Mouse (Mus musculus): ENCODE measurements around the gene Tmem101. TPM values are rescaled to one million over a fixed set of nuclear protein-coding genes. Genes with fewer than 3 reads are reported as not detected.

Tmem101 gene
- polyA plus RNA-seq, 1 experiment from 2014 or later: 33.3 TPM

- no peak overlapping the region for H3K27ac ChIP-seq (ENCODE audit: low read length)
- under 1% methylated on average over 5 of the region's 5 CpGs for WGBS
- no peak overlapping the region for H3K9ac ChIP-seq (ENCODE audit: low read length)
- H3K4me1 ChIP-seq (replicated peaks; ENCODE audit: control insufficient read depth, insufficient read depth, low read length): peaks cover 4% of the 10 kb centered on the region; the same call in 1 of the 2 replicates
- H3K36me3 ChIP-seq (ENCODE audit: control insufficient read depth, insufficient read depth, low read length): no peaks in the 10 kb centered on the region
- H3K9me3 ChIP-seq (ENCODE audit: control insufficient read depth, low read length): no peaks in the 10 kb centered on the region
- no peak overlapping the region for H3K4me3 ChIP-seq (ENCODE audit: low read length)
- ATAC-seq (ENCODE audit: low read depth): no peak
- H3K27me3 ChIP-seq (ENCODE audit: control insufficient read depth, insufficient read depth, low read depth, low read length): peaks cover 24% of the 10 kb centered on the region
- no peak overlapping the region for H3K4me2 ChIP-seq (ENCODE audit: low read depth, low read length)
These were observed 15.7 kb downstream of the Tmem101 start for GRCm38 (mm10) chr11:102140508-102140907.

GRCm38 (mm10) chr11:102138447-102138740 is 17.8 kb downstream of the Tmem101 start:
- peak; percentile 59; the same call in 1 of the 2 replicates for ATAC-seq (ENCODE audit: low read depth)
- Histone ChIP-seq H3K27me3 (ENCODE audit: control insufficient read depth, insufficient read depth, low read depth, low read length) (peaks cover 7% of the 10 kb centered on the region), H3K4me2 (ENCODE audit: low read depth, low read length) (peak overlapping the region; percentile 57), H3K36me3 (ENCODE audit: control insufficient read depth, insufficient read depth, low read length) (no peaks in the 10 kb centered on the region), H3K9me3 (ENCODE audit: control insufficient read depth, low read length) (no peaks in the 10 kb centered on the region), H3K4me3 (ENCODE audit: low read length) (peak overlapping the region; percentile 30), H3K4me1 (replicated peaks; ENCODE audit: control insufficient read depth, insufficient read depth, low read length) (no peaks in the 10 kb centered on the region; the same call in 1 of the 2 replicates), H3K27ac (ENCODE audit: low read length) (no peak overlapping the region), H3K9ac (ENCODE audit: low read length) (0 out of 2 replicates have a peak overlapping the region, but pooled peaks have one; percentile 44)
- WGBS: 0% methylated on average over 18 of the region's 18 CpGs

- Histone ChIP-seq H3K4me2 (ENCODE audit: low read depth, low read length) (peak overlapping the region; percentile 57), H3K27ac (ENCODE audit: low read length) (no peak overlapping the region), H3K36me3 (ENCODE audit: control insufficient read depth, insufficient read depth, low read length) (no peaks in the 10 kb centered on the region), H3K9ac (ENCODE audit: low read length) (0 out of 2 replicates have a peak overlapping the region, but pooled peaks have one; percentile 44), H3K27me3 (ENCODE audit: control insufficient read depth, insufficient read depth, low read depth, low read length) (peaks cover 5% of the 10 kb centered on the region), H3K4me1 (replicated peaks; ENCODE audit: control insufficient read depth, insufficient read depth, low read length) (no peaks in the 10 kb centered on the region; the same call in 1 of the 2 replicates), H3K4me3 (ENCODE audit: low read length) (peak overlapping the region; percentile 30), H3K9me3 (ENCODE audit: control insufficient read depth, low read length) (no peaks in the 10 kb centered on the region)
- 35% methylated on average over 13 of the region's 13 CpGs for WGBS
- peak; percentile 34; the same call in 1 of the 2 replicates for ATAC-seq (ENCODE audit: low read depth)
These were observed 18.4 kb downstream of the Tmem101 start for GRCm38 (mm10) chr11:102137625-102138446.

GRCm38 (mm10) chr11:102134516-102134915 is 21.7 kb downstream of the Tmem101 start:
- no peaks in the 10 kb centered on the region for H3K9me3 ChIP-seq (ENCODE audit: control insufficient read depth, low read length)
- H3K36me3 ChIP-seq (ENCODE audit: control insufficient read depth, insufficient read depth, low read length): no peaks in the 10 kb centered on the region
- no peak overlapping the region for H3K4me2 ChIP-seq (ENCODE audit: low read depth, low read length)
- 31% methylated on average over 4 of the region's 4 CpGs for WGBS
- H3K9ac ChIP-seq (ENCODE audit: low read length): no peak overlapping the region
- no peak for ATAC-seq (ENCODE audit: low read depth)
- peaks cover 5% of the 10 kb centered on the region for H3K27me3 ChIP-seq (ENCODE audit: control insufficient read depth, insufficient read depth, low read depth, low read length)
- H3K4me1 ChIP-seq (replicated peaks; ENCODE audit: control insufficient read depth, insufficient read depth, low read length): no peaks in the 10 kb centered on the region; the same call in 1 of the 2 replicates
- no peak overlapping the region for H3K27ac ChIP-seq (ENCODE audit: low read length)
- H3K4me3 ChIP-seq (ENCODE audit: low read length): no peak overlapping the region

GRCm38 (mm10) chr11:102117386-102117785 is 38.8 kb downstream of the Tmem101 start:
- H3K27ac ChIP-seq (ENCODE audit: low read length): no peak overlapping the region
- WGBS: 62% methylated on average over 6 of the region's 6 CpGs
- no peaks in the 10 kb centered on the region for H3K36me3 ChIP-seq (ENCODE audit: control insufficient read depth, insufficient read depth, low read length)
- no peak for ATAC-seq (ENCODE audit: low read depth)
- no peaks in the 10 kb centered on the region for H3K9me3 ChIP-seq (ENCODE audit: control insufficient read depth, low read length)
- H3K4me3 ChIP-seq (ENCODE audit: low read length): no peak overlapping the region
- H3K4me2 ChIP-seq (ENCODE audit: low read depth, low read length): no peak overlapping the region
- no peak overlapping the region for H3K9ac ChIP-seq (ENCODE audit: low read length)
- H3K4me1 ChIP-seq (replicated peaks; ENCODE audit: control insufficient read depth, insufficient read depth, low read length): no peaks in the 10 kb centered on the region
- H3K27me3 ChIP-seq (ENCODE audit: control insufficient read depth, insufficient read depth, low read depth, low read length): no peaks in the 10 kb centered on the region

GRCm38 (mm10) chr11:102116241-102116640 is 40.0 kb downstream of the Tmem101 start:
- no peak for ATAC-seq (ENCODE audit: low read depth)
- no peak overlapping the region for H3K4me2 ChIP-seq (ENCODE audit: low read depth, low read length)
- 34% methylated on average over 8 of the region's 8 CpGs for WGBS

GRCm38 (mm10) chr11:102111576-102111975 is 44.6 kb downstream of the Tmem101 start:
- Histone ChIP-seq H3K36me3 (ENCODE audit: control insufficient read depth, insufficient read depth, low read length) (no peaks in the 10 kb centered on the region), H3K4me1 (replicated peaks; ENCODE audit: control insufficient read depth, insufficient read depth, low read length) (no peaks in the 10 kb centered on the region), H3K9ac (ENCODE audit: low read length) (no peak overlapping the region), H3K27me3 (ENCODE audit: control insufficient read depth, insufficient read depth, low read depth, low read length) (peaks cover 26% of the 10 kb centered on the region), H3K4me3 (ENCODE audit: low read length) (no peak overlapping the region), H3K4me2 (ENCODE audit: low read depth, low read length) (no peak overlapping the region), H3K27ac (ENCODE audit: low read length) (no peak overlapping the region), H3K9me3 (ENCODE audit: control insufficient read depth, low read length) (no peaks in the 10 kb centered on the region)
- ATAC-seq (ENCODE audit: low read depth): no peak
- WGBS: 62% methylated on average over 5 of the region's 5 CpGs

More at GRCm38 (mm10) chr11:102116241-102116640, 40.0 kb downstream of the Tmem101 start:
- no peaks in the 10 kb centered on the region for H3K4me1 ChIP-seq (replicated peaks; ENCODE audit: control insufficient read depth, insufficient read depth, low read length)
- no peaks in the 10 kb centered on the region for H3K27me3 ChIP-seq (ENCODE audit: control insufficient read depth, insufficient read depth, low read depth, low read length)
- H3K9ac ChIP-seq (ENCODE audit: low read length): no peak overlapping the region
- H3K9me3 ChIP-seq (ENCODE audit: control insufficient read depth, low read length): no peaks in the 10 kb centered on the region
- H3K27ac ChIP-seq (ENCODE audit: low read length): no peak overlapping the region
- no peaks in the 10 kb centered on the region for H3K36me3 ChIP-seq (ENCODE audit: control insufficient read depth, insufficient read depth, low read length)
- no peak overlapping the region for H3K4me3 ChIP-seq (ENCODE audit: low read length)

- Histone ChIP-seq H3K4me2 (ENCODE audit: low read depth, low read length) (peak within 1 kb of the TSS; percentile 33; the same call in 1 of the 2 replicates), H3K27ac (ENCODE audit: low read length) (no peak within 1 kb of the TSS), H3K36me3 (ENCODE audit: control insufficient read depth, insufficient read depth, low read length) (no peaks in the 10 kb centered on the region), H3K4me3 (ENCODE audit: low read length) (peak within 1 kb of the TSS; percentile 20; the same call in 1 of the 2 replicates), H3K4me1 (replicated peaks; ENCODE audit: control insufficient read depth, insufficient read depth, low read length) (no peaks in the 10 kb centered on the region), H3K9me3 (ENCODE audit: control insufficient read depth, low read length) (no peaks in the 10 kb centered on the region), H3K9ac (ENCODE audit: low read length) (no peak within 1 kb of the TSS), H3K27me3 (ENCODE audit: control insufficient read depth, insufficient read depth, low read depth, low read length) (peaks cover 45% of the 10 kb centered on the region)
- 9% methylated on average over 9 of the region's 9 CpGs for WGBS
- no peak for ATAC-seq (ENCODE audit: low read depth)
These were observed 48.5 kb downstream of the Tmem101 start, which contains the start of gene Pyy for GRCm38 (mm10) chr11:102107732-102108131. Gene Pyy, minus strand, starts transcription at chr11:102107832.

GRCm38 (mm10) chr11:102106911-102107310 is 49.3 kb downstream of the Tmem101 start:
- H3K4me3 ChIP-seq (ENCODE audit: low read length): peak overlapping the region; percentile 20; the same call in 1 of the 2 replicates
- H3K36me3 ChIP-seq (ENCODE audit: control insufficient read depth, insufficient read depth, low read length): no peaks in the 10 kb centered on the region
- WGBS: under 1% methylated on average over 21 of the region's 21 CpGs
- no peaks in the 10 kb centered on the region for H3K9me3 ChIP-seq (ENCODE audit: control insufficient read depth, low read length)
- peaks cover 46% of the 10 kb centered on the region for H3K27me3 ChIP-seq (ENCODE audit: control insufficient read depth, insufficient read depth, low read depth, low read length)
- H3K4me2 ChIP-seq (ENCODE audit: low read depth, low read length): peak overlapping the region; percentile 33; the same call in 1 of the 2 replicates
- ATAC-seq (ENCODE audit: low read depth): no peak
- no peak overlapping the region for H3K27ac ChIP-seq (ENCODE audit: low read length)
- H3K9ac ChIP-seq (ENCODE audit: low read length): no peak overlapping the region
- H3K4me1 ChIP-seq (replicated peaks; ENCODE audit: control insufficient read depth, insufficient read depth, low read length): peaks cover 2% of the 10 kb centered on the region; the same call in 1 of the 2 replicates

All from lung, embryonic 16.5 days (tissue).